Mouse (Mus musculus): ENCODE results near the gene Atp8b5. TPM values are rescaled to one million over a fixed set of nuclear protein-coding genes. Genes with fewer than 3 reads are reported as not detected.

The Atp8b5 gene
- polyA plus RNA-seq (2012; rRNA removed) (0.05 and 0.06 TPM in 2 replicates), polyA plus RNA-seq (2014; fragmentation: Nextera tagmentation; extraction: Ambion mirVana) (0.06 TPM in 1 of 2 replicates, not detected in the other)

DNA sequence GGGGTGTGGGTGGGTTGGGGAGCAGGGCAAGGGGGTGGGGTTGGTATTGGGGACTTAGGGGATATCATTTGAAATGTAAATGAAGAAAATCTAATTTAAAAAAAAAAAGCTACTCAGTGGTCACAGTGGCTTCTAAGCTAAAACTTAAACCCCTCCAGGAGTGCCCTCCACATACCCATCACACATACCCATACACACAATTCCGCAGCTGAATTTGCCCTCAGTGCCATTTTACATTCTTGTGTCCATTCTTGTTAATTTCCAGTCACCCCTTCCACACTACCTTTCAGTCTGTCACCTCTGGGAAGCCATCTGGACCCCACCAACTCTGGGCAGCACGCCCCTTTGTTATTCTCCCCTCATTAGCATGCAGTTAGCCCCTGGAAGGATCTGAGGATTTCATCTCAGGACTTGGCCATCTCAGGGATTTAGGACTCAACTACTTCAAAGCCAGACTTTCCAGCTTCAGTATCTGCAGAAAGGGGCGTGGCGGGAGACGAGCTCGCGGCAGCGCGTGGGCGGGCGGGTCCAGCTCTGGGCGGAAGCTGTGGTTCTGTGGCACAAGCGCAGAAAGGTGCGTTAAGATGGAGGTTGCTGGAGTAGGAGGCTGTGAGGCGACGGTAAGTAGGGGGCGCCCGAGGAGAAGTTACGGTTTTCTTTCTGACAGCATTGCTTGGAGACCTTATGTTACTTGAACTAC, at the start of gene Atp8b5:
TSS of gene Atp8b5 (plus strand) at position 537 of the 700 bp plus-strand sequence.
- no peak for ATAC-seq (ENCODE audit: insufficient read depth)
- TF ChIP-seq EP300 (IDR thresholded peaks at IDR 0.05; ENCODE audit: low read depth) (no peak), CTCF (IDR thresholded peaks at IDR 0.05; ENCODE audit: low read depth) (peak; percentile 59)
- Histone ChIP-seq H3K9me3 (ENCODE audit: control insufficient read depth, low read length) (no peaks in the 10 kb centered on the region), H3K36me3 (replicated peaks; ENCODE audit: control insufficient read depth, insufficient read depth, low read depth) (no peaks in the 10 kb centered on the region), H3K4me2 (ENCODE audit: low read depth) (peak within 1 kb of the TSS; percentile 43), H3K27me3 (ENCODE audit: control insufficient read depth, insufficient read depth, low read length) (no peaks in the 10 kb centered on the region), H3K27ac (no peak within 1 kb of the TSS), H3K9ac (replicated peaks) (no peak within 1 kb of the TSS), H3K4me1 (replicated peaks; ENCODE audit: control insufficient read depth in 2 of 2, insufficient read depth in 2 of 2, low read length in 1 of 2) (no peaks in the 10 kb centered on the region; a peak in 1 of 4 replicates), H3K4me3 (ENCODE audit: insufficient read depth in 1 of 2, low read depth in 2 of 2, low read length in 2 of 2) (no peak within 1 kb of the TSS)
- 2% methylated on average over 19 of the region's 19 CpGs for WGBS (ENCODE audit: insufficient replicate concordance)
- peak; percentile 36 to 44 (median 39) for DNase-seq (ENCODE audit: low read depth in 3 of 3, low spot score in 3 of 3)

DNA sequence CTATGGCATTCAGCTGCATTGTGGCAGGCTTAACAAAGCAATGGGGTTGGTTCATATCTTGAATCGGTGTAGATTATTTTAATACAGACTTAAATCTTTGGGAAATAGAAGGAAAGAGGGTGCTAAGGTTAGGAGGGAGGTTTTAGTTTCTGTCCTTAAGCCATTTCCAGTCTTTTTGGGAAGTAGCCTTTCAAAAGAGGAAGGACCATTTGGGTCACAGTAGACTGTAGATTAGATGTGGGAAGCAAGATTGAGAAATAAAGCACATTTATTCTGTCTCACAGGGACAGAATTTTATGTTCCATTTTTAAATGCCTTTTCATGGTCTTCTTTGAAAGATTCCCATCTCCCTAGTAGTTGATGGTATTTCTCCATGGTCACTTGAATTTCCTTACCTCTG, 49.0 kb upstream of the Atp8b5 start:
- Histone ChIP-seq H3K27ac (no peak overlapping the region), H3K4me3 (ENCODE audit: insufficient read depth in 1 of 2, low read depth in 2 of 2, low read length in 2 of 2) (no peak overlapping the region), H3K27me3 (ENCODE audit: control insufficient read depth, insufficient read depth, low read length) (no peaks in the 10 kb centered on the region), H3K9me3 (ENCODE audit: control insufficient read depth, low read length) (no peaks in the 10 kb centered on the region), H3K9ac (replicated peaks) (no peak overlapping the region), H3K36me3 (replicated peaks; ENCODE audit: control insufficient read depth, insufficient read depth, low read depth) (no peaks in the 10 kb centered on the region), H3K4me1 (replicated peaks; ENCODE audit: control insufficient read depth in 2 of 2, insufficient read depth in 2 of 2, low read length in 1 of 2) (no peaks in the 10 kb centered on the region), H3K4me2 (ENCODE audit: low read depth) (no peak overlapping the region)
- DNase-seq (ENCODE audit: low read depth in 3 of 3, low spot score in 3 of 3) (no peak), ATAC-seq (ENCODE audit: insufficient read depth) (no peak)
- TF ChIP-seq CTCF (IDR thresholded peaks at IDR 0.05; ENCODE audit: low read depth) (no peak), EP300 (IDR thresholded peaks at IDR 0.05; ENCODE audit: low read depth) (no peak)
- 64% methylated on average over 1 of the region's 1 CpGs for WGBS (ENCODE audit: insufficient replicate concordance)

DNA sequence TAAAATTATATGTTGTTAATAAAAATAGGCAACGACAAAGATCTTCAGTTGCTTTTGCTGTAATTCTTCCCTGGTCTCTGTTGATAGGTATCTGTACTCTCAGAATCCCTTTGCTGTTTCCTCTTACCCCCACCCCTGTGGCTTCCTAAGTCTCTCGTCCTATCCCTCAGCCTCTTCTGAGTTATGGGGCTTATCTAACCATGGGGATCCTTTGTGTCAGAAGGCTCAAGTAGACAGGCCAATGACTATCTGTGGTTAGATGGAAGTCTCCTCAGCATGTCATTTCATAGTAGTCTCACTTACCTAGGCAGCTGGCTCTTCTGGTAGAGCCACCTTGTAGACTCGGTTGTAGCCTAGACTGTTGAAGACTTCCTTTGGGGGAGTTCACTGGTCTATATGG, 35.1 kb upstream of the Atp8b5 start:
- 25% methylated on average over 3 of the region's 3 CpGs for WGBS (ENCODE audit: insufficient replicate concordance)
- ATAC-seq (ENCODE audit: insufficient read depth) (no peak), DNase-seq (ENCODE audit: low read depth in 3 of 3, low spot score in 3 of 3) (no peak)
- Histone ChIP-seq H3K4me2 (ENCODE audit: low read depth) (no peak overlapping the region), H3K9me3 (ENCODE audit: control insufficient read depth, low read length) (no peaks in the 10 kb centered on the region), H3K36me3 (replicated peaks; ENCODE audit: control insufficient read depth, insufficient read depth, low read depth) (no peaks in the 10 kb centered on the region), H3K27ac (no peak overlapping the region), H3K4me1 (replicated peaks; ENCODE audit: control insufficient read depth in 2 of 2, insufficient read depth in 2 of 2, low read length in 1 of 2) (no peaks in the 10 kb centered on the region), H3K27me3 (ENCODE audit: control insufficient read depth, insufficient read depth, low read length) (no peaks in the 10 kb centered on the region), H3K4me3 (ENCODE audit: insufficient read depth in 1 of 2, low read depth in 2 of 2, low read length in 2 of 2) (no peak overlapping the region), H3K9ac (replicated peaks) (no peak overlapping the region)
- TF ChIP-seq EP300 (IDR thresholded peaks at IDR 0.05; ENCODE audit: low read depth) (no peak), CTCF (IDR thresholded peaks at IDR 0.05; ENCODE audit: low read depth) (no peak)

DNA sequence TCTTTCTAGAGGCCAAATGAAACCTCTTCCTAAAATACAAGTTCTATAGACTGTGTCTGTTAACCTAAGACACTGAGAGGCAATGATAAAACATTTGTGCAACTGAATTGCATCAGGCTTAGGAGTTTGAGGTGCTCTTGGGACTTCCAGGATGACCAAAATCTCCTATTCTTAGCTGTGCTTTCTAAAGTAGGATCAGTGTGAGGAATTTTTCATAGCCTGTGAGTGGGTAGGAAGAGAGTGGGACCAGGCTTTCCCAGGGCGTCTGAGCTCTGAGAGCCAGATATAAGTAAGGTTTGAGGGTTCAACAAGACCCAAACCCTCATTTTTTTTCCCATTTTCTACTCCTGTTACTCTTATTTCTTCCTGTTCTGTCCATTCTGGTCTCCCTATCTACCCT, 34.0 kb upstream of the Atp8b5 start:
- Histone ChIP-seq H3K27me3 (ENCODE audit: control insufficient read depth, insufficient read depth, low read length) (no peaks in the 10 kb centered on the region), H3K4me2 (ENCODE audit: low read depth) (no peak overlapping the region), H3K36me3 (replicated peaks; ENCODE audit: control insufficient read depth, insufficient read depth, low read depth) (no peaks in the 10 kb centered on the region), H3K4me3 (ENCODE audit: insufficient read depth in 1 of 2, low read depth in 2 of 2, low read length in 2 of 2) (no peak overlapping the region), H3K9ac (replicated peaks) (no peak overlapping the region), H3K9me3 (ENCODE audit: control insufficient read depth, low read length) (no peaks in the 10 kb centered on the region), H3K27ac (no peak overlapping the region), H3K4me1 (replicated peaks; ENCODE audit: control insufficient read depth in 2 of 2, insufficient read depth in 2 of 2, low read length in 1 of 2) (no peaks in the 10 kb centered on the region)
- ATAC-seq (ENCODE audit: insufficient read depth) (no peak), DNase-seq (ENCODE audit: low read depth in 3 of 3, low spot score in 3 of 3) (no peak)
- TF ChIP-seq EP300 (IDR thresholded peaks at IDR 0.05; ENCODE audit: low read depth), result no peak
- TF ChIP-seq CTCF (IDR thresholded peaks at IDR 0.05; ENCODE audit: low read depth), result no peak
- 60% methylated on average over 1 of the region's 1 CpGs for WGBS (ENCODE audit: insufficient replicate concordance)

DNA sequence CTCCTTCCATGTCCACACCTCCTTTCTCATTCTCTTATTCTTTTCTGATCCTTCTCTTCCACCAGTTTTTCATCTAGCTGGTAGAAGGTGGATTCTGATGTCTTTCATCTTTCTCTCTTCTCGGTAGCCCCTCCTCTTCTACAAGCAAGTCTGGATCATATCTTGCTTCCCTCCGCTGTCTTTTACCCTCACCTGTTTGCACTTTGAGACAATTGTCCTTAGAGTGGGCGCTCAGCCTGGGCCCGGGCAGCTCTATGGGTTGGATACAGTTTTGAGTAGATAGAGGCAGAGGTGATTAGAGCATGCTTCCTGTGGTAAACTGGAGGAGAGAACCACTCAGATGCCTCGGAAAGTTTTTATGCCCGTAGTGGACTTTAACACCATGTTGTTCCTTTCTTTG, 33.5 kb upstream of the Atp8b5 start:
- DNase-seq (ENCODE audit: low read depth in 3 of 3, low spot score in 3 of 3) (no peak), ATAC-seq (ENCODE audit: insufficient read depth) (no peak)
- H3K27ac ChIP-seq, result no peak overlapping the region
- WGBS (ENCODE audit: insufficient replicate concordance), result 45% methylated on average over 6 of the region's 6 CpGs
- H3K36me3 ChIP-seq (replicated peaks; ENCODE audit: control insufficient read depth, insufficient read depth, low read depth), result no peaks in the 10 kb centered on the region
- no peak overlapping the region for H3K4me3 ChIP-seq (ENCODE audit: insufficient read depth in 1 of 2, low read depth in 2 of 2, low read length in 2 of 2)
- no peaks in the 10 kb centered on the region for H3K4me1 ChIP-seq (replicated peaks; ENCODE audit: control insufficient read depth in 2 of 2, insufficient read depth in 2 of 2, low read length in 1 of 2)
- no peaks in the 10 kb centered on the region for H3K9me3 ChIP-seq (ENCODE audit: control insufficient read depth, low read length)
- no peak overlapping the region for H3K4me2 ChIP-seq (ENCODE audit: low read depth)
- TF ChIP-seq EP300 (IDR thresholded peaks at IDR 0.05; ENCODE audit: low read depth) (no peak), CTCF (IDR thresholded peaks at IDR 0.05; ENCODE audit: low read depth) (no peak)
- no peaks in the 10 kb centered on the region for H3K27me3 ChIP-seq (ENCODE audit: control insufficient read depth, insufficient read depth, low read length)
- H3K9ac ChIP-seq (replicated peaks), result no peak overlapping the region

Measured in liver, embryonic 14.5 days (tissue).